Mouse (Mus musculus) thymus, adult 2 months (tissue): ENCODE results near the gene Slc35b2. TPM values are rescaled to one million over a fixed set of nuclear protein-coding genes. Genes with fewer than 3 reads are reported as not detected.

ENCODE experiments used
- DNase-seq: peaks from one replicate; pipeline ENCODE4 v3.0.0; 2021
- H3K27ac ChIP-seq: fragments of 200-500 bp; 2 replicates; pipeline ENCODE4 v1.5.1; 2012; ENCODE audit warnings: low read length, control low read depth; ENCODE audit not compliant: control insufficient read depth, insufficient read depth
- H3K27me3 ChIP-seq: fragments of 200-500 bp; 2 replicates; pipeline ENCODE4 v1.6.1; 2012; ENCODE audit warnings: mild to moderate bottlenecking, low read length, moderate library complexity, mixed read lengths; ENCODE audit not compliant: control insufficient read depth, insufficient read depth
- H3K36me3 ChIP-seq: fragments of 200-500 bp; 2 replicates; pipeline ENCODE4 v1.6.1; 2012; ENCODE audit warnings: mild to moderate bottlenecking, low read length, moderate library complexity; ENCODE audit not compliant: control insufficient read depth, insufficient read depth
- H3K4me1 ChIP-seq: fragments of 200-500 bp; replicated peaks from 2 replicates; pipeline ENCODE4 v1.6.1; 2012; ENCODE audit warnings: low read length; ENCODE audit not compliant: control insufficient read depth, insufficient read depth
- H3K4me3 ChIP-seq: fragments of 200-500 bp; 2 replicates; pipeline ENCODE4 v1.5.1; 2012; ENCODE audit warnings: mild to moderate bottlenecking, low read length, control low read depth, moderate library complexity; ENCODE audit not compliant: control insufficient read depth, insufficient read depth
- CTCF ChIP-seq: fragments of 200-500 bp; IDR thresholded peaks from 2 replicates; pipeline ENCODE4 v1.5.1; 2012; ENCODE audit warnings: mild to moderate bottlenecking, control low read depth, low read length, moderate library complexity, borderline replicate concordance; ENCODE audit not compliant: control insufficient read depth, poor library complexity, insufficient read depth; ENCODE audit errors: extremely low read depth
- POLR2A ChIP-seq: fragments of 200-500 bp; IDR thresholded peaks from 2 replicates; pipeline ENCODE4 v1.6.1; 2012; ENCODE audit warnings: mild to moderate bottlenecking, low read length, control low read depth, moderate library complexity; ENCODE audit not compliant: control insufficient read depth, poor library complexity, insufficient read depth; ENCODE audit errors: extremely low read depth
- WGBS: fragments of 180-500 bp; shearing (Covaris S2); methylation state at CpG from one replicate; pipeline ENCODE4 v1.1.7; 2018; 5-methylcytosine and 5-hydroxymethylcytosine counted together
- polyA plus RNA-seq: library from polyadenylated mRNA; depleted of rRNA; stranded (reverse); fragments of >200 nt; gene quantifications from 2 replicates; pipeline ENCODE4 v1.2.3, GENCODE M21; 2012

Slc35b2 gene
- polyA plus RNA-seq, 1 experiment = 137 TPM

- WGBS = 100% methylated on average over 2 of the region's 2 CpGs
- Histone ChIP-seq H3K4me3 (no peak overlapping the region), H3K36me3 (no peaks in the 10 kb centered on the region), H3K4me1 (peaks cover 39% of the 10 kb centered on the region), H3K27me3 (no peaks in the 10 kb centered on the region), H3K27ac (no peak overlapping the region)
- TF ChIP-seq CTCF (no peak), POLR2A (no peak)
- no peak for DNase-seq
These were observed 34.7 kb downstream of the Slc35b2 start for GRCm38 (mm10) chr17:45598376-45598775.

- Histone ChIP-seq H3K27me3 (no peaks in the 10 kb centered on the region), H3K4me3 (no peak overlapping the region)
These were observed 35.2 kb downstream of the Slc35b2 start for GRCm38 (mm10) chr17:45598891-45599290.

GRCm38 (mm10) chr17:45599446-45600242, 36.0 kb downstream of the Slc35b2 start, which contains the start of gene Slc29a1:
Slc29a1 (minus strand) TSS chr17:45599606.
- Histone ChIP-seq H3K4me3 (no peak within 1 kb of the TSS), H3K4me1 (peaks cover 28% of the 10 kb centered on the region), H3K36me3 (no peaks in the 10 kb centered on the region), H3K27ac (no peak within 1 kb of the TSS), H3K27me3 (no peaks in the 10 kb centered on the region)
- WGBS = 28% methylated on average over 32 of the region's 32 CpGs
- no peak for DNase-seq
- no peak for TF ChIP-seq POLR2A
- TF ChIP-seq CTCF = no peak

More at GRCm38 (mm10) chr17:45598891-45599290, 35.2 kb downstream of the Slc35b2 start:
- Histone ChIP-seq H3K36me3 (no peaks in the 10 kb centered on the region), H3K4me1 (peaks cover 34% of the 10 kb centered on the region), H3K27ac (no peak overlapping the region)
- WGBS = 91% methylated on average over 3 of the region's 3 CpGs
- no peak for DNase-seq
- TF ChIP-seq CTCF (no peak), POLR2A (no peak)

- Histone ChIP-seq H3K36me3 (no peaks in the 10 kb centered on the region), H3K27me3 (no peaks in the 10 kb centered on the region), H3K4me3 (no peak overlapping the region), H3K27ac (no peak overlapping the region), H3K4me1 (peaks cover 24% of the 10 kb centered on the region)
- DNase-seq = no peak
- TF ChIP-seq POLR2A = no peak
- TF ChIP-seq CTCF = no peak
- WGBS = 93% methylated on average over 8 of the region's 8 CpGs
These were observed 36.6 kb downstream of the Slc35b2 start for GRCm38 (mm10) chr17:45600267-45600666.

- no peaks in the 10 kb centered on the region for H3K36me3 ChIP-seq
- DNase-seq = no peak
- peaks cover 16% of the 10 kb centered on the region for H3K4me1 ChIP-seq
- H3K27ac ChIP-seq = no peak overlapping the region
- 93% methylated on average over 22 of the region's 22 CpGs for WGBS
- no peaks in the 10 kb centered on the region for H3K27me3 ChIP-seq
- no peak for TF ChIP-seq POLR2A
- no peak for TF ChIP-seq CTCF
- no peak overlapping the region for H3K4me3 ChIP-seq
These were observed 37.7 kb downstream of the Slc35b2 start for GRCm38 (mm10) chr17:45601325-45601724.

GRCm38 (mm10) chr17:45601877-45602304, 38.2 kb downstream of the Slc35b2 start, which contains the start of gene Mymx:
Mymx (minus strand) TSS chr17:45602102.
- Histone ChIP-seq H3K27ac (no peak within 1 kb of the TSS), H3K4me3 (no peak within 1 kb of the TSS), H3K27me3 (no peaks in the 10 kb centered on the region), H3K4me1 (peaks cover 10% of the 10 kb centered on the region), H3K36me3 (no peaks in the 10 kb centered on the region)
- DNase-seq = no peak
- WGBS = 96% methylated on average over 6 of the region's 6 CpGs
- no peak for TF ChIP-seq POLR2A
- no peak for TF ChIP-seq CTCF

GRCm38 (mm10) chr17:45602984-45603383, 39.3 kb downstream of the Slc35b2 start:
- Histone ChIP-seq H3K4me3 (no peak overlapping the region), H3K36me3 (no peaks in the 10 kb centered on the region), H3K4me1 (peaks cover 5% of the 10 kb centered on the region), H3K27ac (no peak overlapping the region), H3K27me3 (no peaks in the 10 kb centered on the region)
- 82% methylated on average over 3 of the region's 3 CpGs for WGBS
- TF ChIP-seq CTCF = no peak
- no peak for TF ChIP-seq POLR2A
- no peak for DNase-seq
